In the genomic region with DNA sequence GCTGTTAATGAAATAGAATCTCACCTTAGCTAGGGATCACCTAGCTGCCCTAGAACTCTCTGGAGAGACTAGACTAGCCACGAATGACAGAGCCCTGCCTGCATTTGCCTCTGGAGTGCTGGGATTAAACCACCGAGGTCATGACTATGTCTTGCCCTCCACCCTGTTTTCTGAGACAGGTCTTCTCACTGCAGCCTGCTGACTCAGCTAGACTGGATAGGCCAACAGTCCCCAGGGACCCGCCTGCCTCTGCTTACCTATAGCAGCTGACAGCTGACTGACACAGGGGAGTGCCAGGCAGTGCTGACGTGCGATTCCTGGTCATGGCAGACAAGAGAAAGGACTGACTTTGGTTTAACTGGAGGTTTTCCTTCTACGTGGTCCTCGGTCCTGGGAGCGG, we compare ENCODE assay signal across 22 mouse cellular contexts.
"Had no signal": no experiment of that assay in that cellular context is flagged by ENCODE, and none has a peak within 500 bp of the region (broad histone marks: within the 10 kb centered on the region; RNA-seq: fewer than 3 reads in every experiment).

No protein-coding gene starts in this region.

- ATAC-seq: hindbrain, embryonic 16.5 days; inflammation-experienced regulatory T-cells, adult 6 months; liver, embryonic 12.5 days had no signal

- H3K9me3 ChIP-seq: intestine, embryonic 15.5 days; kidney, embryonic 15.5 days; limb, embryonic 13.5 days; limb, embryonic 15.5 days; liver, embryonic 12.5 days had no signal

- H3K4me1 ChIP-seq: kidney, embryonic 15.5 days; liver, embryonic 12.5 days had no signal

- H3K27ac ChIP-seq: hindbrain, embryonic 14.5 days; intestine, embryonic 15.5 days; kidney, embryonic 15.5 days; kidney, postnatal 0 days; limb, embryonic 13.5 days; limb, embryonic 15.5 days; liver, embryonic 12.5 days; liver, embryonic 14.5 days had no signal

- H3K4me2 ChIP-seq: heart, embryonic 11.5 days; hindbrain, embryonic 14.5 days; intestine, embryonic 15.5 days; kidney, embryonic 15.5 days; limb, embryonic 13.5 days; limb, embryonic 15.5 days; liver, embryonic 12.5 days had no signal

- H3K9ac ChIP-seq: hindbrain, embryonic 14.5 days; intestine, embryonic 15.5 days; kidney, embryonic 15.5 days; limb, embryonic 13.5 days; limb, embryonic 15.5 days; liver, embryonic 12.5 days; liver, embryonic 14.5 days had no signal

- DNase-seq: gastrocnemius, postnatal 36 days; heart, adult 18-20 months; heart, postnatal 10 days; heart, postnatal 4 days; kidney, adult 18-20 months; kidney, adult 8-10 months; kidney, postnatal 14 days; kidney, postnatal 36 days; layer of hippocampus, adult 9-11 months; layer of hippocampus, postnatal 36 days; left cerebral cortex, postnatal 4 days had no signal

- H3K36me3 ChIP-seq: intestine, embryonic 15.5 days; kidney, embryonic 15.5 days; limb, embryonic 13.5 days; limb, embryonic 15.5 days; liver, embryonic 12.5 days had no signal

- H3K27me3 ChIP-seq: intestine, embryonic 15.5 days; kidney, embryonic 15.5 days; limb, embryonic 15.5 days had no signal

- H3K4me3 ChIP-seq: intestine, embryonic 15.5 days; kidney, embryonic 15.5 days; limb, embryonic 13.5 days; limb, embryonic 15.5 days; liver, embryonic 12.5 days had no signal
